Mouse (Mus musculus) heart, embryonic 10.5 days (tissue): ENCODE results near the gene Fam83g. TPM values are rescaled to one million over a fixed set of nuclear protein-coding genes. Genes with fewer than 3 reads are reported as not detected.
A peak's percentile ranks its signal among the peaks of the same experiment; 100 is the strongest.
"Not testable (repeated sequence)": the region's sequence is repeated elsewhere in the genome, so short reads cannot be mapped to it uniquely, and the experiment has no call there.

Experiments
- DNase-seq: peaks from one replicate; pipeline ENCODE4 v3.0.0-alpha.2; 2017; ENCODE audit warnings: low spot score
- H3K27ac ChIP-seq: fragments of 300-500 bp; sonication (generic); 2 replicates; pipeline ENCODE4 v1.5.1; 2016; ENCODE audit warnings: mild to moderate bottlenecking
- H3K27me3 ChIP-seq: fragments of 300-500 bp; sonication (generic); 2 replicates; pipeline ENCODE4 v1.6.1; 2016; ENCODE audit warnings: mild to moderate bottlenecking; ENCODE audit not compliant: poor library complexity, insufficient read depth, severe bottlenecking
- H3K36me3 ChIP-seq: fragments of 300-500 bp; sonication (generic); 2 replicates; pipeline ENCODE4 v1.6.1; 2016; ENCODE audit warnings: mild to moderate bottlenecking, moderate library complexity
- H3K4me1 ChIP-seq: fragments of 300-500 bp; sonication (generic); 2 replicates; pipeline ENCODE4 v1.6.1; 2016; ENCODE audit warnings: mild to moderate bottlenecking
- H3K4me3 ChIP-seq: fragments of 300-500 bp; sonication (generic); 2 replicates; pipeline ENCODE4 v1.5.1; 2016; ENCODE audit warnings: mild to moderate bottlenecking, moderate library complexity
- H3K9me3 ChIP-seq: fragments of 300-500 bp; sonication (generic); 2 replicates; pipeline ENCODE4 v1.6.1; 2016; ENCODE audit warnings: mild to moderate bottlenecking, moderate library complexity
- WGBS: fragments of 180-500 bp; shearing (Covaris S2); methylation state at CpG from one replicate; pipeline ENCODE4 v1.1.7; 2016; 5-methylcytosine and 5-hydroxymethylcytosine counted together
- polyA plus RNA-seq: library from polyadenylated mRNA; unstranded; fragments of >200 nt; fragmentation: Nextera tagmentation; extraction: Ambion mirVana; gene quantifications from 2 replicates; pipeline ENCODE4 v1.2.1, GENCODE M21; 2016

The Fam83g gene
- 3.2 and 3.3 TPM in 2 replicates for polyA plus RNA-seq

GRCm38 (mm10) chr11:61683907-61684731, at the start of gene Fam83g:
Gene Fam83g, plus strand, starts transcription at chr11:61684091.
- peak within 1 kb of the TSS; percentile 78 for H3K27ac ChIP-seq
- DNase-seq: peak; percentile 91
- no peaks in the 10 kb centered on the region for H3K36me3 ChIP-seq
- peaks cover 58% of the 10 kb centered on the region for H3K4me1 ChIP-seq
- peaks cover 34% of the 10 kb centered on the region for H3K27me3 ChIP-seq
- H3K4me3 ChIP-seq: peak within 1 kb of the TSS; percentile 65
- H3K9me3 ChIP-seq: no peaks in the 10 kb centered on the region
- under 1% methylated on average over 76 of the region's 76 CpGs for WGBS

GRCm38 (mm10) chr11:61636309-61636708, 47.6 kb upstream of the Fam83g start:
- not testable (repeated sequence) for H3K36me3 ChIP-seq, DNase-seq, H3K27ac ChIP-seq, H3K4me3 ChIP-seq, H3K4me1 ChIP-seq, H3K9me3 ChIP-seq, H3K27me3 ChIP-seq
- 89% methylated on average over 4 of the region's 4 CpGs for WGBS

GRCm38 (mm10) chr11:61637413-61637812, 46.5 kb upstream of the Fam83g start:
- WGBS: 39% methylated on average over 1 of the region's 1 CpGs
- no peaks in the 10 kb centered on the region for H3K4me1 ChIP-seq
- H3K9me3 ChIP-seq: no peaks in the 10 kb centered on the region
- DNase-seq: no peak
- H3K36me3 ChIP-seq: no peaks in the 10 kb centered on the region
- H3K27me3 ChIP-seq: peaks cover 4% of the 10 kb centered on the region; the same call in 1 of the 2 replicates
- no peak overlapping the region for H3K27ac ChIP-seq
- H3K4me3 ChIP-seq: no peak overlapping the region

- Histone ChIP-seq H3K4me1 (no peaks in the 10 kb centered on the region), H3K27ac (no peak overlapping the region), H3K9me3 (no peaks in the 10 kb centered on the region), H3K36me3 (no peaks in the 10 kb centered on the region), H3K27me3 (peaks cover 4% of the 10 kb centered on the region; the same call in 1 of the 2 replicates), H3K4me3 (no peak overlapping the region)
- WGBS: 86% methylated on average over 3 of the region's 3 CpGs
- DNase-seq: no peak
Measured at GRCm38 (mm10) chr11:61637856-61638255, 46.0 kb upstream of the Fam83g start.

- DNase-seq: no peak
- 66% methylated on average over 12 of the region's 12 CpGs for WGBS
- Histone ChIP-seq H3K9me3 (no peaks in the 10 kb centered on the region), H3K27me3 (peaks cover 4% of the 10 kb centered on the region; the same call in 1 of the 2 replicates), H3K4me3 (no peak overlapping the region), H3K4me1 (no peaks in the 10 kb centered on the region), H3K36me3 (no peaks in the 10 kb centered on the region), H3K27ac (no peak overlapping the region)
Measured at GRCm38 (mm10) chr11:61638764-61639536, 44.9 kb upstream of the Fam83g start.

GRCm38 (mm10) chr11:61639601-61640177, 44.2 kb upstream of the Fam83g start:
- H3K36me3 ChIP-seq: no peaks in the 10 kb centered on the region
- no peak overlapping the region for H3K4me3 ChIP-seq
- H3K27ac ChIP-seq: no peak overlapping the region
- peaks cover 4% of the 10 kb centered on the region; the same call in 1 of the 2 replicates for H3K27me3 ChIP-seq
- no peak for DNase-seq
- 86% methylated on average over 6 of the region's 6 CpGs for WGBS
- H3K4me1 ChIP-seq: no peaks in the 10 kb centered on the region
- no peaks in the 10 kb centered on the region for H3K9me3 ChIP-seq

- H3K27ac ChIP-seq, H3K9me3 ChIP-seq, H3K36me3 ChIP-seq, H3K4me3 ChIP-seq, DNase-seq, H3K27me3 ChIP-seq, H3K4me1 ChIP-seq: not testable (repeated sequence)
- WGBS: 75% methylated on average over 9 of the region's 9 CpGs
Measured at GRCm38 (mm10) chr11:61640585-61640984, 43.3 kb upstream of the Fam83g start.

GRCm38 (mm10) chr11:61642106-61642505, 41.8 kb upstream of the Fam83g start:
- Histone ChIP-seq H3K4me1 (no peaks in the 10 kb centered on the region), H3K36me3 (no peaks in the 10 kb centered on the region), H3K27ac (no peak overlapping the region), H3K27me3 (no peaks in the 10 kb centered on the region), H3K9me3 (no peaks in the 10 kb centered on the region), H3K4me3 (no peak overlapping the region)
- no peak for DNase-seq
- 73% methylated on average over 7 of the region's 7 CpGs for WGBS

GRCm38 (mm10) chr11:61643184-61643961, 40.5 kb upstream of the Fam83g start:
- no peak for DNase-seq
- WGBS: 78% methylated on average over 5 of the region's 5 CpGs
- H3K27ac ChIP-seq: no peak overlapping the region

GRCm38 (mm10) chr11:61644576-61645326, 39.1 kb upstream of the Fam83g start:
- Histone ChIP-seq H3K4me1 (no peaks in the 10 kb centered on the region; the same call in 1 of the 2 replicates), H3K9me3 (no peaks in the 10 kb centered on the region), H3K27ac (no peak overlapping the region), H3K36me3 (no peaks in the 10 kb centered on the region), H3K4me3 (no peak overlapping the region), H3K27me3 (no peaks in the 10 kb centered on the region)
- no peak for DNase-seq
- 75% methylated on average over 11 of the region's 11 CpGs for WGBS

More at GRCm38 (mm10) chr11:61643184-61643961, 40.5 kb upstream of the Fam83g start:
- Histone ChIP-seq H3K36me3 (no peaks in the 10 kb centered on the region), H3K4me1 (no peaks in the 10 kb centered on the region; the same call in 1 of the 2 replicates), H3K4me3 (no peak overlapping the region), H3K9me3 (no peaks in the 10 kb centered on the region), H3K27me3 (no peaks in the 10 kb centered on the region)

- no peak overlapping the region for H3K4me3 ChIP-seq
- 66% methylated on average over 5 of the region's 5 CpGs for WGBS
- H3K9me3 ChIP-seq: no peaks in the 10 kb centered on the region
- H3K27me3 ChIP-seq: no peaks in the 10 kb centered on the region
- H3K36me3 ChIP-seq: no peaks in the 10 kb centered on the region
- H3K27ac ChIP-seq: no peak overlapping the region
- no peaks in the 10 kb centered on the region; the same call in 1 of the 2 replicates for H3K4me1 ChIP-seq
- no peak for DNase-seq
Measured at GRCm38 (mm10) chr11:61645357-61645857, 38.5 kb upstream of the Fam83g start.
